Mouse (Mus musculus) MEL (cell line): Measurements from ENCODE around the gene Nectin2. TPM values are rescaled to one million over a fixed set of nuclear protein-coding genes. Genes with fewer than 3 reads are reported as not detected.

Experiments used
- DNase-seq: peaks from one replicate; pipeline ENCODE4 v3.0.0; 2011; ENCODE audit warnings: low read depth, low spot score
- H3K27ac ChIP-seq: 2 replicates; pipeline ENCODE4 v1.5.1; 2012; ENCODE audit warnings: low read depth, mild to moderate bottlenecking, control low read depth, low read length, moderate library complexity; ENCODE audit not compliant: control insufficient read depth
- H3K27me3 ChIP-seq, 2 experiments: fragments of 150-350 bp in 1 of 2; sonication (generic) in 1 of 2; 2 replicates each; pipeline ENCODE4 v1.6.1; 2012; ENCODE audit warnings: low read length in 2 of 2, mild to moderate bottlenecking in 2 of 2, improper control_type of control experiment in 1 of 2, moderate library complexity in 1 of 2; ENCODE audit not compliant: insufficient read depth in 2 of 2, control insufficient read depth in 1 of 2
- H3K36me3 ChIP-seq, 2 experiments: 2 replicates each; pipeline ENCODE4 v1.6.1; 2012 to 2014; ENCODE audit warnings: low read length in 2 of 2, improper control_type of control experiment in 1 of 2, inconsistent platforms in 1 of 2, mild to moderate bottlenecking in 1 of 2; ENCODE audit not compliant: insufficient read depth in 2 of 2, control insufficient read depth in 1 of 2
- H3K4me1 ChIP-seq, 2 experiments: fragments of 150-350 bp in 1 of 2; sonication (generic) in 1 of 2; 2 replicates each; pipeline ENCODE4 v1.6.1; 2012; ENCODE audit warnings: low read length in 2 of 2, improper control_type of control experiment in 1 of 2, mild to moderate bottlenecking in 1 of 2; ENCODE audit not compliant: insufficient read depth in 2 of 2, control insufficient read depth in 1 of 2
- H3K4me3 ChIP-seq, 2 experiments: fragments of 150-350 bp in 1 of 2; sonication (generic) in 1 of 2; 2 replicates each; pipeline ENCODE4 v1.5.1; 2012; ENCODE audit warnings: low read depth in 2 of 2, low read length in 2 of 2, mild to moderate bottlenecking in 2 of 2, moderate library complexity in 2 of 2, control low read depth in 1 of 2, improper control_type of control experiment in 1 of 2; ENCODE audit not compliant: control insufficient read depth in 1 of 2, insufficient read depth in 1 of 2
- H3K79me2 ChIP-seq: 2 replicates; pipeline ENCODE4 v1.6.1; 2012; ENCODE audit warnings: mild to moderate bottlenecking, low read length, moderate library complexity; ENCODE audit not compliant: control insufficient read depth, poor library complexity, insufficient read depth
- H3K9ac ChIP-seq: 2 replicates; pipeline ENCODE4 v1.6.1; 2012; ENCODE audit warnings: low read depth, mild to moderate bottlenecking, control low read depth, low read length, moderate library complexity; ENCODE audit not compliant: control insufficient read depth, poor library complexity, severe bottlenecking
- H3K9me3 ChIP-seq: fragments of 150-350 bp; sonication (generic); replicated peaks from 2 replicates; pipeline ENCODE4 v1.6.1; 2012; ENCODE audit warnings: mild to moderate bottlenecking, low read length, improper control_type of control experiment, moderate library complexity; ENCODE audit not compliant: insufficient read depth
- CHD1 ChIP-seq: IDR thresholded peaks from 2 replicates; pipeline ENCODE4 v1.6.1; 2012; ENCODE audit warnings: low read depth, mild to moderate bottlenecking, inconsistent platforms, low read length, improper control_type of control experiment
- CHD2 ChIP-seq: IDR thresholded peaks from 2 replicates; pipeline ENCODE4 v1.6.1; 2011; ENCODE audit warnings: low read length, improper control_type of control experiment
- CTCF ChIP-seq, 3 experiments: IDR thresholded peaks in 2 of 3; conservative IDR thresholded peaks in 1 of 3; 2 replicates each; pipeline ENCODE4 v1.5.1; 2011 to 2012; ENCODE audit warnings: low read length in 3 of 3, low read depth in 2 of 3, mild to moderate bottlenecking in 2 of 3, improper control_type of control experiment in 1 of 3, inconsistent platforms in 1 of 3, mixed read lengths in 1 of 3, moderate library complexity in 1 of 3; ENCODE audit not compliant: control insufficient read depth in 1 of 3, insufficient read depth in 1 of 3, poor library complexity in 1 of 3, severe bottlenecking in 1 of 3
- ELF1 ChIP-seq: IDR thresholded peaks from 2 replicates; pipeline ENCODE4 v1.6.1; 2014; ENCODE audit warnings: low read depth, mild to moderate bottlenecking, inconsistent platforms, low read length, improper control_type of control experiment, moderate library complexity
- EP300 ChIP-seq, 2 experiments: IDR thresholded peaks; 2 replicates each; pipeline ENCODE4 v1.6.1; 2011; ENCODE audit warnings: improper control_type of control experiment in 2 of 2, low read length in 2 of 2, low read depth in 1 of 2, mild to moderate bottlenecking in 1 of 2
- KAT2A ChIP-seq: conservative IDR thresholded peaks from 2 replicates; pipeline ENCODE4 v1.6.1; 2012; ENCODE audit warnings: low read depth, low read length, improper control_type of control experiment, inconsistent platforms
- MAX ChIP-seq: IDR thresholded peaks from 2 replicates; pipeline ENCODE4 v1.6.1; 2011; ENCODE audit warnings: low read length, improper control_type of control experiment
- MAZ ChIP-seq: IDR thresholded peaks from 2 replicates; pipeline ENCODE4 v1.6.1; 2012; ENCODE audit warnings: low read depth, mild to moderate bottlenecking, inconsistent platforms, low read length, improper control_type of control experiment
- MYC ChIP-seq: IDR thresholded peaks from 2 replicates; pipeline ENCODE4 v1.6.1; 2011; ENCODE audit warnings: low read depth, mild to moderate bottlenecking, low read length, improper control_type of control experiment, moderate library complexity
- NELFE ChIP-seq: IDR thresholded peaks from 2 replicates; pipeline ENCODE4 v1.6.1; 2011; ENCODE audit warnings: low read depth, low read length, improper control_type of control experiment
- NRF1 ChIP-seq: IDR thresholded peaks from 2 replicates; pipeline ENCODE4 v1.6.1; 2014; ENCODE audit warnings: low read depth, mild to moderate bottlenecking, inconsistent platforms, low read length, improper control_type of control experiment, moderate library complexity; ENCODE audit not compliant: poor library complexity, insufficient read depth, severe bottlenecking
- POLR2AphosphoS2 ChIP-seq: IDR thresholded peaks from 2 replicates; pipeline ENCODE4 v1.6.1; 2011; ENCODE audit warnings: low read length, improper control_type of control experiment
- RAD21 ChIP-seq: IDR thresholded peaks from 2 replicates; pipeline ENCODE4 v1.6.1; 2011; ENCODE audit warnings: mild to moderate bottlenecking, low read depth, low read length, improper control_type of control experiment
- RCOR1 ChIP-seq: IDR thresholded peaks from 2 replicates; pipeline ENCODE4 v1.6.1; 2012; ENCODE audit warnings: low read depth, mild to moderate bottlenecking, inconsistent platforms, low read length, improper control_type of control experiment
- SIN3A ChIP-seq: IDR thresholded peaks from 2 replicates; pipeline ENCODE4 v1.6.1; 2012; ENCODE audit warnings: low read length, improper control_type of control experiment, inconsistent platforms
- SMC3 ChIP-seq: IDR thresholded peaks from 2 replicates; pipeline ENCODE4 v1.6.1; 2011; ENCODE audit warnings: low read depth, low read length, improper control_type of control experiment
- TAL1 ChIP-seq: IDR thresholded peaks from 2 replicates; pipeline ENCODE4 v1.6.1; 2012; ENCODE audit warnings: mild to moderate bottlenecking, inconsistent platforms, low read length, moderate library complexity, mixed read lengths
- TBP ChIP-seq: IDR thresholded peaks from 2 replicates; pipeline ENCODE4 v1.8.0; 2011; ENCODE audit warnings: low read depth, low read length, improper control_type of control experiment
- ZKSCAN1 ChIP-seq: IDR thresholded peaks from 2 replicates; pipeline ENCODE4 v1.6.1; 2012; ENCODE audit warnings: low read depth, mild to moderate bottlenecking, inconsistent platforms, low read length, improper control_type of control experiment, moderate library complexity
- polyA plus RNA-seq, 2 experiments: library from polyadenylated mRNA; stranded (reverse) in 1 of 2; unstranded in 1 of 2; fragments of >175 nt in 1 of 2; fragments of >200 nt in 1 of 2; gene quantifications; 2 replicates each; pipeline versions ENCODE4 v1.2.1 to v1.2.4; 2012; ENCODE audit warnings: low replicate concordance in 2 of 2, low read depth in 1 of 2; ENCODE audit not compliant: insufficient read length in 2 of 2, insufficient read depth in 1 of 2, missing spikeins in 1 of 2
- total RNA-seq: library from RNA; depleted of rRNA; stranded (reverse); fragments of 300-350 nt; gene quantifications from 2 replicates; pipeline ENCODE4 v1.2.3, GENCODE M21; 2012

Nectin2 gene
- total and polyA plus RNA-seq, 3 experiments = 6.9 to 25.6 TPM; not detected in 1

GRCm38 (mm10) chr7:19764581-19764980 lies 14.3 kb upstream of the Nectin2 start:
- H3K9ac ChIP-seq = no peak overlapping the region
- no peaks in the 10 kb centered on the region for H3K27me3 ChIP-seq
- H3K9me3 ChIP-seq = no peaks in the 10 kb centered on the region

GRCm38 (mm10) chr7:19763829-19764477 lies 13.7 kb upstream of the Nectin2 start:
- Histone ChIP-seq H3K27me3 (no peaks in the 10 kb centered on the region), H3K27ac (no peak overlapping the region), H3K36me3 (no peaks in the 10 kb centered on the region), H3K9me3 (no peaks in the 10 kb centered on the region), H3K4me3 (no peak overlapping the region), H3K9ac (no peak overlapping the region), H3K79me2 (no peaks in the 10 kb centered on the region), H3K4me1 (no peaks in the 10 kb centered on the region; a peak in 1 of 4 replicates)
- TF ChIP-seq TAL1 (no peak), EP300 (IDR thresholded peaks at IDR 0.05; ENCODE audit: low read depth in 1 of 2, low read length in 2 of 2) (no peak), SMC3 (no peak), MYC (no peak), SIN3A (no peak), TBP (no peak), MAZ (no peak), KAT2A (no peak), ZKSCAN1 (no peak), NELFE (no peak), NRF1 (no peak)
- no peak for DNase-seq

More at GRCm38 (mm10) chr7:19764581-19764980, 14.3 kb upstream of the Nectin2 start:
- TF ChIP-seq RAD21 (no peak), RCOR1 (no peak), NRF1 (no peak), CTCF (IDR thresholded peaks at IDR 0.05 in 2 of 3, conservative IDR thresholded peaks at IDR 0.05 in 1 of 3; ENCODE audit: control insufficient read depth in 1 of 3, insufficient read depth in 1 of 3, low read depth in 2 of 3, low read length in 3 of 3, poor library complexity in 1 of 3, severe bottlenecking in 1 of 3) (no peak), CHD1 (no peak), POLR2AphosphoS2 (no peak), ELF1 (no peak), MYC (no peak), MAX (no peak), CHD2 (no peak)
- H3K4me1 ChIP-seq = peaks cover 0 to 3% of the 10 kb centered on the region in 2 experiments; a peak in 3 of 4 replicates
- no peak for DNase-seq
- H3K36me3 ChIP-seq = no peaks in the 10 kb centered on the region
- H3K27ac ChIP-seq = no peak overlapping the region
- no peak overlapping the region for H3K4me3 ChIP-seq
- no peaks in the 10 kb centered on the region for H3K79me2 ChIP-seq
